Mouse (Mus musculus) MEL (cell line): ENCODE measurements around the gene Frmd4a. TPM values are rescaled to one million over a fixed set of nuclear protein-coding genes. Genes with fewer than 3 reads are reported as not detected.

ENCODE experiments used
- DNase-seq: peaks from one replicate; pipeline ENCODE4 v3.0.0; 2011; ENCODE audit warnings: low read depth, low spot score
- H3K27ac ChIP-seq: 2 replicates; pipeline ENCODE4 v1.5.1; 2012; ENCODE audit warnings: low read depth, mild to moderate bottlenecking, control low read depth, low read length, moderate library complexity; ENCODE audit not compliant: control insufficient read depth
- H3K27me3 ChIP-seq, 2 experiments: fragments of 150-350 bp in 1 of 2; sonication (generic) in 1 of 2; 2 replicates each; pipeline ENCODE4 v1.6.1; 2012; ENCODE audit warnings: low read length in 2 of 2, mild to moderate bottlenecking in 2 of 2, improper control_type of control experiment in 1 of 2, moderate library complexity in 1 of 2; ENCODE audit not compliant: insufficient read depth in 2 of 2, control insufficient read depth in 1 of 2
- H3K36me3 ChIP-seq, 2 experiments: 2 replicates each; pipeline ENCODE4 v1.6.1; 2012 to 2014; ENCODE audit warnings: low read length in 2 of 2, improper control_type of control experiment in 1 of 2, inconsistent platforms in 1 of 2, mild to moderate bottlenecking in 1 of 2; ENCODE audit not compliant: insufficient read depth in 2 of 2, control insufficient read depth in 1 of 2
- H3K4me1 ChIP-seq, 2 experiments: fragments of 150-350 bp in 1 of 2; sonication (generic) in 1 of 2; 2 replicates each; pipeline ENCODE4 v1.6.1; 2012; ENCODE audit warnings: low read length in 2 of 2, improper control_type of control experiment in 1 of 2, mild to moderate bottlenecking in 1 of 2; ENCODE audit not compliant: insufficient read depth in 2 of 2, control insufficient read depth in 1 of 2
- H3K4me3 ChIP-seq, 2 experiments: fragments of 150-350 bp in 1 of 2; sonication (generic) in 1 of 2; 2 replicates each; pipeline ENCODE4 v1.5.1; 2012; ENCODE audit warnings: low read depth in 2 of 2, low read length in 2 of 2, mild to moderate bottlenecking in 2 of 2, moderate library complexity in 2 of 2, control low read depth in 1 of 2, improper control_type of control experiment in 1 of 2; ENCODE audit not compliant: control insufficient read depth in 1 of 2, insufficient read depth in 1 of 2
- H3K79me2 ChIP-seq: 2 replicates; pipeline ENCODE4 v1.6.1; 2012; ENCODE audit warnings: mild to moderate bottlenecking, low read length, moderate library complexity; ENCODE audit not compliant: control insufficient read depth, poor library complexity, insufficient read depth
- H3K9ac ChIP-seq: 2 replicates; pipeline ENCODE4 v1.6.1; 2012; ENCODE audit warnings: low read depth, mild to moderate bottlenecking, control low read depth, low read length, moderate library complexity; ENCODE audit not compliant: control insufficient read depth, poor library complexity, severe bottlenecking
- H3K9me3 ChIP-seq: fragments of 150-350 bp; sonication (generic); replicated peaks from 2 replicates; pipeline ENCODE4 v1.6.1; 2012; ENCODE audit warnings: mild to moderate bottlenecking, low read length, improper control_type of control experiment, moderate library complexity; ENCODE audit not compliant: insufficient read depth
- CHD1 ChIP-seq: IDR thresholded peaks from 2 replicates; pipeline ENCODE4 v1.6.1; 2012; ENCODE audit warnings: low read depth, mild to moderate bottlenecking, inconsistent platforms, low read length, improper control_type of control experiment
- CHD2 ChIP-seq: IDR thresholded peaks from 2 replicates; pipeline ENCODE4 v1.6.1; 2011; ENCODE audit warnings: low read length, improper control_type of control experiment
- CTCF ChIP-seq, 3 experiments: IDR thresholded peaks in 2 of 3; conservative IDR thresholded peaks in 1 of 3; 2 replicates each; pipeline ENCODE4 v1.5.1; 2011 to 2012; ENCODE audit warnings: low read length in 3 of 3, low read depth in 2 of 3, mild to moderate bottlenecking in 2 of 3, improper control_type of control experiment in 1 of 3, inconsistent platforms in 1 of 3, mixed read lengths in 1 of 3, moderate library complexity in 1 of 3; ENCODE audit not compliant: control insufficient read depth in 1 of 3, insufficient read depth in 1 of 3, poor library complexity in 1 of 3, severe bottlenecking in 1 of 3
- E2F4 ChIP-seq: IDR thresholded peaks from 2 replicates; pipeline ENCODE4 v1.6.1; 2011; ENCODE audit warnings: low read depth, low read length, improper control_type of control experiment, borderline replicate concordance
- ELF1 ChIP-seq: IDR thresholded peaks from 2 replicates; pipeline ENCODE4 v1.6.1; 2014; ENCODE audit warnings: low read depth, mild to moderate bottlenecking, inconsistent platforms, low read length, improper control_type of control experiment, moderate library complexity
- KAT2A ChIP-seq: conservative IDR thresholded peaks from 2 replicates; pipeline ENCODE4 v1.6.1; 2012; ENCODE audit warnings: low read depth, low read length, improper control_type of control experiment, inconsistent platforms
- NRF1 ChIP-seq: IDR thresholded peaks from 2 replicates; pipeline ENCODE4 v1.6.1; 2014; ENCODE audit warnings: low read depth, mild to moderate bottlenecking, inconsistent platforms, low read length, improper control_type of control experiment, moderate library complexity; ENCODE audit not compliant: poor library complexity, insufficient read depth, severe bottlenecking
- TAL1 ChIP-seq: IDR thresholded peaks from 2 replicates; pipeline ENCODE4 v1.6.1; 2012; ENCODE audit warnings: mild to moderate bottlenecking, inconsistent platforms, low read length, moderate library complexity, mixed read lengths
- USF1 ChIP-seq: IDR thresholded peaks from 2 replicates; pipeline ENCODE4 v1.6.1; 2014; ENCODE audit warnings: low read depth, mild to moderate bottlenecking, inconsistent platforms, low read length, improper control_type of control experiment, moderate library complexity
- ZC3H11A ChIP-seq: IDR thresholded peaks from 2 replicates; pipeline ENCODE4 v1.6.1; 2012; ENCODE audit warnings: low read depth, mild to moderate bottlenecking, inconsistent platforms, low read length, improper control_type of control experiment
- ZKSCAN1 ChIP-seq: IDR thresholded peaks from 2 replicates; pipeline ENCODE4 v1.6.1; 2012; ENCODE audit warnings: low read depth, mild to moderate bottlenecking, inconsistent platforms, low read length, improper control_type of control experiment, moderate library complexity
- polyA plus RNA-seq, 2 experiments: library from polyadenylated mRNA; stranded (reverse) in 1 of 2; unstranded in 1 of 2; fragments of >175 nt in 1 of 2; fragments of >200 nt in 1 of 2; gene quantifications; 2 replicates each; pipeline versions ENCODE4 v1.2.1 to v1.2.4; 2012; ENCODE audit warnings: low replicate concordance in 2 of 2, low read depth in 1 of 2; ENCODE audit not compliant: insufficient read length in 2 of 2, insufficient read depth in 1 of 2, missing spikeins in 1 of 2
- total RNA-seq: library from RNA; depleted of rRNA; stranded (reverse); fragments of 300-350 nt; gene quantifications from 2 replicates; pipeline ENCODE4 v1.2.3, GENCODE M21; 2012

The Frmd4a gene
- total and polyA plus RNA-seq, 3 experiments = 6.4 to 14.4 TPM; not detected in 1

DNA sequence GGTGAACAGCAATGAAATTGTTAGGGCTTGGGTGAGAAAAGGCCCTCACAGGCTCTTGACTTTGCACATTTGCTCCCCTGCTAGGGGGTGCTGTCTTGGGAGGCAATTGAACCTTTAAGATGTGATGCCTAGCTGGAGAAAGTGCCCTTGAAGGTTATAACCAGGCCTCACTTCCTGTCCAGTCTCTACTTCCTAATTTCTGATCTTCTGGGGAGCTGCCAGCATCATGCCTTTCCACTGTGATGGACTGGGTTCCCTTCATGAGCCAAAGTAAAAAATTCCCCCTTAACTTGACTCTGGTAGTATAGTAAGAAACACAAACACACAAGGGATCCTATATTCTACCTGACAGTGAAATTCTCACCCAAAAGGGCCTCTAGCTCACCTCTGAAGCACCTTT lies 278.1 kb downstream of the Frmd4a start:
- no peaks in the 10 kb centered on the region for H3K79me2 ChIP-seq
- H3K9me3 ChIP-seq = no peaks in the 10 kb centered on the region
- H3K36me3 ChIP-seq = no peaks in the 10 kb centered on the region
- no peaks in the 10 kb centered on the region for H3K27me3 ChIP-seq
- no peak for DNase-seq
- no peak overlapping the region for H3K4me3 ChIP-seq
- no peaks in the 10 kb centered on the region for H3K4me1 ChIP-seq
- TF ChIP-seq NRF1 (no peak), CHD2 (no peak), ZC3H11A (no peak), CTCF (IDR thresholded peaks at IDR 0.05 in 2 of 3, conservative IDR thresholded peaks at IDR 0.05 in 1 of 3; ENCODE audit: control insufficient read depth in 1 of 3, insufficient read depth in 1 of 3, low read depth in 2 of 3, low read length in 3 of 3, poor library complexity in 1 of 3, severe bottlenecking in 1 of 3) (no peak), E2F4 (no peak), KAT2A (no peak)
- no peak overlapping the region for H3K9ac ChIP-seq
- no peak overlapping the region for H3K27ac ChIP-seq

GRCm38 (mm10) chr2:4296881-4297280 lies 279.4 kb downstream of the Frmd4a start:
- TF ChIP-seq USF1 (no peak), TAL1 (no peak), ELF1 (no peak)
- Histone ChIP-seq H3K27me3 (no peaks in the 10 kb centered on the region; a peak in 1 of 4 replicates), H3K4me1 (no peaks in the 10 kb centered on the region), H3K36me3 (no peaks in the 10 kb centered on the region), H3K4me3 (no peak overlapping the region), H3K9me3 (no peaks in the 10 kb centered on the region), H3K9ac (no peak overlapping the region), H3K27ac (no peak overlapping the region), H3K79me2 (no peaks in the 10 kb centered on the region)
- DNase-seq = no peak

- TF ChIP-seq ZKSCAN1 = no peak
- no peak for TF ChIP-seq CHD1
- TF ChIP-seq, all 39 proteins: peak for 0
- Histone ChIP-seq H3K79me2 (no peaks in the 10 kb centered on the region), H3K27me3 (peaks cover 0 to 2% of the 10 kb centered on the region in 2 experiments; a peak in 1 of 4 replicates), H3K4me3 (no peak overlapping the region), H3K9ac (no peak overlapping the region), H3K27ac (no peak overlapping the region), H3K36me3 (no peaks in the 10 kb centered on the region), H3K4me1 (no peaks in the 10 kb centered on the region), H3K9me3 (no peaks in the 10 kb centered on the region)
- DNase-seq = no peak
Observed at GRCm38 (mm10) chr2:4298325-4299215, 281.1 kb downstream of the Frmd4a start.
